Mouse (Mus musculus): ENCODE measurements around the gene Gm21663. TPM values are rescaled to one million over a fixed set of nuclear protein-coding genes. Genes with fewer than 3 reads are reported as not detected.
A peak's percentile ranks its signal among the peaks of the same experiment; 100 is the strongest.
"Not testable (repeated sequence)": the region's sequence is repeated elsewhere in the genome, so short reads cannot be mapped to it uniquely, and the experiment has no call there.

Gm21663 gene
- not detected in 2 replicates for polyA plus RNA-seq (2016; fragmentation: Nextera tagmentation; extraction: Ambion mirVana)

GRCm38 (mm10) chr5:25942281-25942680 is at the start of gene Gm21663:
Gm21663 (minus strand) TSS chr5:25942381.
- not testable (repeated sequence) for H3K36me3 ChIP-seq; H3K9me3 ChIP-seq (replicated peaks); H3K4me1 ChIP-seq; H3K27me3 ChIP-seq (ENCODE audit: low read depth, poor library complexity, severe bottlenecking); DNase-seq (ENCODE audit: low spot score); H3K4me3 ChIP-seq; H3K27ac ChIP-seq
- 72% methylated on average over 2 of the region's 2 CpGs for WGBS

GRCm38 (mm10) chr5:25988550-25988949 is 46.4 kb upstream of the Gm21663 start, which contains the start of gene Gm21698:
Gm21698 (minus strand) TSS chr5:25988650.
- not testable (repeated sequence) for H3K9me3 ChIP-seq (replicated peaks); H3K4me1 ChIP-seq; H3K4me3 ChIP-seq; H3K36me3 ChIP-seq; H3K27me3 ChIP-seq (ENCODE audit: low read depth, poor library complexity, severe bottlenecking); H3K27ac ChIP-seq; DNase-seq (ENCODE audit: low spot score)
- WGBS: no CpG with 5 or more reads among the region's 3 CpGs

GRCm38 (mm10) chr5:25972563-25972962 is 30.4 kb upstream of the Gm21663 start, which contains the start of gene Gm21680:
Gm21680 (minus strand) TSS chr5:25972663.
- H3K4me3 ChIP-seq; H3K4me1 ChIP-seq; DNase-seq (ENCODE audit: low spot score); H3K36me3 ChIP-seq; H3K9me3 ChIP-seq (replicated peaks); H3K27ac ChIP-seq; H3K27me3 ChIP-seq (ENCODE audit: low read depth, poor library complexity, severe bottlenecking): not testable (repeated sequence)
- no CpG with 5 or more reads among the region's 2 CpGs for WGBS

DNA sequence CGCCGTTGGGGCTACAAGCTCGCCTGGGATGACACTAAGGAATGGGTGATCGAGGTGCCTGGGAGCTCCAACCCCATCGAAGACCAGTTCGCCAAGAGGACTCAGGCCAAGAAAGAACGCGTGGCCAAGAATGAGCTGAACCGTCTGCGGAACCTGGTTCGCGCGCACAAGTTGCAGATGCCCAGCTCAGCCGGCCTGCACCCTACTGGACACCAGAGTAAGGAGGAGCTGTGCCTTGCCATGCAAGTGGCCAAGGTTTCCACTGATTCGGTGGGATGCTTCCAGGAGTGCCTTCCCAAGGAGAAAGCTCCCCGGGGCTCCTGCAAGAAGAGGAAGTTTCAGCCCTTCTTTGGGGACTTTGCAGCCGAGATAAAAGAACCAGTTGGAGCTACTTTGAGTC is 14.9 kb upstream of the Gm21663 start:
- H3K4me3 ChIP-seq: peak overlapping the region; percentile 31; the same call in 1 of the 2 replicates
- H3K27me3 ChIP-seq (ENCODE audit: low read depth, poor library complexity, severe bottlenecking): peaks cover 12% of the 10 kb centered on the region
- H3K36me3 ChIP-seq; H3K4me1 ChIP-seq; H3K27ac ChIP-seq; H3K9me3 ChIP-seq (replicated peaks); DNase-seq (ENCODE audit: low spot score): not testable (repeated sequence)
- 58% methylated on average over 17 of the region's 17 CpGs for WGBS

DNA sequence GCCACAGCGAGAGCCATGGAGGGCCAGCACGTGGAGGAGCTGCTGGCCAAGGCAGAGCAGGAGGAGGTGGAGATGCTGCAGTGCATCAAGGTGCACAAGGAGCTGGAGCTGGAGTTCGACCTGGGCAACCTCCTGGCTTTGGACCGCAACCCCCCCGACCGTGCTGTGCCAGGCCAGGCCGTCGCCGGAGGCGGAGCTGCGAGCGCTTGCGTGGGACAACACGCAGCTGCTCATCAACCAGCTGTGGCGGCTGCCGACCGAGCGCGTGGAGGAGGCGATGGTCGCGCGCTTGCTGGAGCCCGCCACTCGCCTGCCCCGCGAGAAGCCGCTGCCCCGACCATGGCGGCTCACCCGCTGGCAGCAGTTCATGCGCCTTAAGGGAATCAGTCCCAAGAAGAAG is 14.4 kb upstream of the Gm21663 start:
- H3K36me3 ChIP-seq; H3K9me3 ChIP-seq (replicated peaks); H3K27ac ChIP-seq; H3K4me1 ChIP-seq: not testable (repeated sequence)
- Histone ChIP-seq H3K4me3 (peak overlapping the region; percentile 31), H3K27me3 (ENCODE audit: low read depth, poor library complexity, severe bottlenecking) (peaks cover 12% of the 10 kb centered on the region)
- 30% methylated on average over 32 of the region's 32 CpGs for WGBS
- peak; percentile 43 for DNase-seq (ENCODE audit: low spot score)

GRCm38 (mm10) chr5:25954317-25954716 is 12.1 kb upstream of the Gm21663 start, which contains the start of gene Gm21671:
Gm21671 (minus strand) TSS chr5:25954417.
- DNase-seq (ENCODE audit: low spot score); H3K9me3 ChIP-seq (replicated peaks); H3K36me3 ChIP-seq; H3K4me1 ChIP-seq; H3K27ac ChIP-seq; H3K4me3 ChIP-seq: not testable (repeated sequence)
- 79% methylated on average over 2 of the region's 2 CpGs for WGBS
- H3K27me3 ChIP-seq (ENCODE audit: low read depth, poor library complexity, severe bottlenecking): peaks cover 12% of the 10 kb centered on the region

DNA sequence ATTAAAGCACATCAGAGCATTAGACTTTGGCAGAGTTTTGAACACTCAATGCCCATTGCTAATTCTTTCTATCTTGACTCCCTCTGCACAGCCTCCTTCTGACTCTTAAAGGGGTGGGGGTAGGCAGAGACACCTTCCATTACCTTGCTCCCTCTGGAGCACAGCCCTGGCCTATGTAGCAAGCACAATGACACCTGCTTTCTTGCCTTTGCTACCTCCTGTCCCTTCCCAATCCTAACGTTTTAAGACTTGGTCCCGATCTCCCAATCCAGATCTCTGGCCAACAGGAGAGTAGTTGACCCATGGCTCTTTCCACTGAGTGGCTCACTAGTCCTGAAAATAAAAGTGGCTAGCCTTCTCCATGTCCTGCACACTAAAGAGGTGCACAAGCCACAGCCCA is 3.2 kb upstream of the Gm21663 start:
- H3K9me3 ChIP-seq (replicated peaks); H3K36me3 ChIP-seq; H3K4me3 ChIP-seq; H3K4me1 ChIP-seq; H3K27me3 ChIP-seq (ENCODE audit: low read depth, poor library complexity, severe bottlenecking); DNase-seq (ENCODE audit: low spot score); H3K27ac ChIP-seq: not testable (repeated sequence)
- 85% methylated on average over 2 of the region's 2 CpGs for WGBS

DNA sequence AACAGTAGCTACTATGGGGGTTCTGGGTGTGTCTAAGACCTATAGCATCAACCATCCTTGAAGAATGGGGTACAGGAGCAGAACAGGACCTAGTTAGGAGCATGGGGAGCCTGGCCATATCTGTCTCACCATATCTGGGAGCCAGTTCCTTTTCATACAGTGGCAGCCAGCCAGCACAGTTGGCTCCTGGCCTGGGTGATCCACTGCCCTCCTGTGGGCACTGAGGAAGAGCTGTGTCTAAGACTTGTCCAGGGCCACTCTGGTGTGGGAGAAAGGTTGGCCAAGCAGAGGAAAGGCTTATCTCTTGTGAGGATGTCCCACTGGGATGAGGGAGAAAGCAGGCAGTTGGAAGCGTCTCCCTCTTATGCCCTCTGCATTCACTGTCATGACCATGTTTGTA is 50.9 kb downstream of the Gm21663 start:
- WGBS: 83% methylated on average over 1 of the region's 1 CpGs
- DNase-seq (ENCODE audit: low spot score): no peak
- no peak overlapping the region for H3K4me3 ChIP-seq
- H3K27ac ChIP-seq: no peak overlapping the region
- no peaks in the 10 kb centered on the region for H3K36me3 ChIP-seq
- no peaks in the 10 kb centered on the region for H3K27me3 ChIP-seq (ENCODE audit: low read depth, poor library complexity, severe bottlenecking)
- no peaks in the 10 kb centered on the region for H3K9me3 ChIP-seq (replicated peaks)
- no peaks in the 10 kb centered on the region for H3K4me1 ChIP-seq

- H3K27ac ChIP-seq: no peak overlapping the region
- DNase-seq (ENCODE audit: low spot score): no peak
- H3K27me3 ChIP-seq (ENCODE audit: low read depth, poor library complexity, severe bottlenecking): no peaks in the 10 kb centered on the region
- no peaks in the 10 kb centered on the region for H3K36me3 ChIP-seq
- no peak overlapping the region for H3K4me3 ChIP-seq
- no peaks in the 10 kb centered on the region for H3K4me1 ChIP-seq
- WGBS: 71% methylated on average over 3 of the region's 3 CpGs
- H3K9me3 ChIP-seq (replicated peaks): 0 out of 2 replicates have a peak, but pooled peaks cover 2% of the 10 kb centered on the region
Observed at GRCm38 (mm10) chr5:25889746-25890382, 52.3 kb downstream of the Gm21663 start.

DNA sequence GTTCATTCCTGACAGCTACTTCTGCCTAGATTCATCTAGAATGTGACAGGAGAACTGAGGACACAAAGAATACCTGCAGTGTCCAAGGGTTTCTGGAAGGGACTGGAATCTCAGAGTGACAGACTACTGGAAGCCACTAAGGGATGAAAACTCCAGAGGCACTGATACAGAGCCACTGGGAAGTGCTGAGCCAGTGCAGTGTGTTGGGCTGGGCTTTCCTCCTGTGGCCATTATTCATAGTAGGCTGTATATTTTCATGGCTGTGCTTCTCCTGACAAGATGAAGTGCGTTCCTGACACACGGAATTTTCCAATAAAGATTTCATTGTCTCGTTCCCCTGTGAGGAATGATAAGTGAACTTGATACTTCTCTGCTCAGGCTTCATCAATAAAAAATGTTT is 55.5 kb downstream of the Gm21663 start:
- Histone ChIP-seq H3K4me3 (no peak overlapping the region), H3K36me3 (no peaks in the 10 kb centered on the region), H3K9me3 (replicated peaks) (0 out of 2 replicates have a peak, but pooled peaks cover 3% of the 10 kb centered on the region), H3K27me3 (ENCODE audit: low read depth, poor library complexity, severe bottlenecking) (no peaks in the 10 kb centered on the region), H3K27ac (no peak overlapping the region), H3K4me1 (no peaks in the 10 kb centered on the region)
- DNase-seq (ENCODE audit: low spot score): no peak
- WGBS: 75% methylated on average over 3 of the region's 3 CpGs

Other genes starting within 250 kb of the Gm21663 start
- 19.4 and 19.9 TPM in 2 replicates for gene Xrcc2, start 236.6 kb downstream of the Gm21663 start, polyA plus RNA-seq (2016; fragmentation: Nextera tagmentation; extraction: Ambion mirVana)
- gene Actr3b, start 182.4 kb downstream of the Gm21663 start, polyA plus RNA-seq (2016; fragmentation: Nextera tagmentation; extraction: Ambion mirVana): 2.8 and 3.4 TPM in 2 replicates
- not detected in 2 replicates for gene Gm21671, start 12.0 kb upstream of the Gm21663 start, polyA plus RNA-seq (2016; fragmentation: Nextera tagmentation; extraction: Ambion mirVana)
- gene Gm21680, start 30.3 kb upstream of the Gm21663 start, polyA plus RNA-seq (2016; fragmentation: Nextera tagmentation; extraction: Ambion mirVana): not detected in 2 replicates
- not detected in 2 replicates for gene Gm21698, start 46.3 kb upstream of the Gm21663 start, polyA plus RNA-seq (2016; fragmentation: Nextera tagmentation; extraction: Ambion mirVana)
- not detected in 2 replicates for gene Gm1979, start 62.4 kb upstream of the Gm21663 start, polyA plus RNA-seq (2016; fragmentation: Nextera tagmentation; extraction: Ambion mirVana)
- not detected in 2 replicates for gene Gm5862, start 80.5 kb upstream of the Gm21663 start, polyA plus RNA-seq (2016; fragmentation: Nextera tagmentation; extraction: Ambion mirVana)
- gene Speer4a, start 97.2 kb upstream of the Gm21663 start, polyA plus RNA-seq (2016; fragmentation: Nextera tagmentation; extraction: Ambion mirVana): not detected in 2 replicates
- gene Gm7347, start 116.2 kb upstream of the Gm21663 start, polyA plus RNA-seq (2016; fragmentation: Nextera tagmentation; extraction: Ambion mirVana): not detected in 2 replicates
- gene Gm10471, start 146.9 kb upstream of the Gm21663 start, polyA plus RNA-seq (2016; fragmentation: Nextera tagmentation; extraction: Ambion mirVana): not detected in 2 replicates
- gene 5031410I06Rik, start 163.0 kb upstream of the Gm21663 start, polyA plus RNA-seq (2016; fragmentation: Nextera tagmentation; extraction: Ambion mirVana): not detected in 2 replicates
- not detected in 2 replicates for gene Gm10220, start 179.0 kb upstream of the Gm21663 start, polyA plus RNA-seq (2016; fragmentation: Nextera tagmentation; extraction: Ambion mirVana)

All from limb, embryonic 10.5 days (tissue).